Mouse (Mus musculus) neural tube, embryonic 10.5 days (tissue): Measurements from ENCODE around the gene Vmn2r100.

Experiments
- DNase-seq: peaks from one replicate; pipeline ENCODE4 v3.0.0-alpha.2; 2017; ENCODE audit warnings: low spot score; ENCODE audit errors: extremely low spot score

Vmn2r100 gene

GRCm38 (mm10) chr17:19504432-19504831 lies at the start of gene Vmn2r100:
Gene Vmn2r100 (plus strand): TSS chr17:19504732.
- DNase-seq = no peak

- DNase-seq = no peak
Observed at GRCm38 (mm10) chr17:19482866-19483265, 21.7 kb upstream of the Vmn2r100 start.

DNA sequence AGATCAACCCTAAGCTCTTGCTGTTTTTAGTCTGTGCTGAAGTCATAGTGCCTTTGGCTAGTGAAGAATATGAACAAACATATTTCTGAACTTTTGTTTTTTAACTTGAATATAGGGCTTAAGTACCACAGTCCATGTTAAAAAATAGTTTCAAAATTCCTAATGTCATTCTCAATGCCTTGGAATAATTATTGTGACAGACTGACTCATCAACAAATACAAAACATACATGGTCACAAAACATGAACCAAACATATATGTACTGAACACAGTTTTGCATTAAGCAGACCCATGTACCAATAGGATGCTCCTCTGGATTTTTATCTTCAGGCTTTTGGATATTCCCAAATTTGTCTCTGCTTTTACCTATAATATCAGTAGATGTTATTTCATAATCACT lies 72.4 kb downstream of the Vmn2r100 start, which contains the start of gene Vmn2r101:
TSS of gene Vmn2r101 (plus strand) at position 301 of the 400 bp plus-strand sequence.
- no peak for DNase-seq
